Mouse (Mus musculus): ENCODE results near the gene Msmp. TPM values are rescaled to one million over a fixed set of nuclear protein-coding genes. Genes with fewer than 3 reads are reported as not detected.

Gene Msmp
- total RNA-seq, 2 experiments from 2014 or later = 0.42 to 0.87 TPM

DNA sequence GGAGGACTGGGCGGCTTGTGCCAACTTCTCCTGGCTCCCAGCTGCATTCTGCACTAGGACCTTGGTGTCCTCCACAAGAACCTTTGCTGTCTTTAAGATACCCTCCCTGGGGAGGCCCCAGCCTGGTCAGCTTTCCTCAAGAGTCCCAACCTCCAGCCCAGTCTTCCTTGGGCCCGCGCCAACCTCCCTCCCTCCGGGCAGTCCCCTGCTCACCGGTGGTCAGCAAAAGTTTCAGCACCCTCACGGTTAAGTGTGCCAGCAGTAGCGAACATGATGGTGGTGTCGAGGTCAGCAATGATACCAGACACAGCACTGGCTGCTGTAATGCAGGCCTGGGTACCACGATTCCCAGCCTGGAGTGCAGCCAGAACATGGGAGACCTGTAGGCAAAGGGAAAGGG is 48.3 kb downstream of the Msmp start:
- intact Hi-C loops (cut with DNase I) = no loop called here
- no peak for DNase-seq

DNA sequence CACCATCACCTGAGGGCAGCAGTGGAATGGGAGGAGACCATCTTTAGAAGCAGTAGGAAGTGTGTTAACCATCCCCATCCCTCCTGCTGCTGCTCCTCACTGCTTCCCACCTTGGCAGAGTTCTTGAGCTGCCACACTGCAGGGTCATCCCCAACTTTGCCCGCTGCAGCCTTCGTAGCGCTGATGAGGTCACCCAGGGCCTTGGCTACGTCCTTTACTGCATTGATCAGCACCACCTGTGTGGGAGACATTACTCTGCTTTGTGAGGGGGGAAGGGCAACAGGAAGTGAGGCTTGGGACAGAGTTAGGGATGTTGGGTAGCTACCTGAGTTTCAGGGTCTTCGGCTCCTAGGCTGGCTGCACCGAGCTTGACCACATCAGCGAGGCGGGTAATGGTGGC is 48.7 kb downstream of the Msmp start:
- DNase-seq = no peak
- intact Hi-C loops (cut with DNase I) = no loop called here

DNA sequence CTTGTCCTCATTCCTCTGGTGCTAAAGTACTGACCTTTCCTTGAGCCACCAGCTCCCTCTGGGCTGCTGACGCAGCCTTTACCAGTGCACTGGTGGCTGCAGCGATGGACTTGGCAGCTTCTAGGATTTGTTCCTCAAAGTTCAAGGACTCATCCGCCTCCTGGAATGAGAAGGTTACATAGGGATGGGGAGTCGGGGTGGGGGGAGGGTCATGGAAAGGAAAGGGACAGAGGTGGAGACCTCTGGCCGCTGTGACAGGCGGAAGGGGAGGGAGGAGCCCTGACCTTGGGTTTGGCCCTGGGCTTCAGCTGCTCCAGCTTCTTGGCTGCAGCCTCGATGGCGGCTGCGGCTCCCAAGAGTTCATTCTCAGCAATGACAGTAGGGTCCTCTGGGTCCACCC is 51.0 kb downstream of the Msmp start:
- intact Hi-C loops (cut with DNase I) = no loop called here
- no peak for DNase-seq

Small RNA genes lying within 50 kb of the gene (microRNA-seq; reads per million reads assigned to microRNA genes)
- gene Gm25262 (ENCODE audit: borderline number of aligned reads in 2 of 2) = 0 to 2.9 reads per million in 2 experiments

Other genes starting within 250 kb of the Msmp start
- 10 to 100 TPM; 45.5 to 46.0 TPM for gene Rusc2, start 202.5 kb downstream of the Msmp start, total RNA-seq (2021)
- gene Fam166b, start 155.4 kb downstream of the Msmp start, total RNA-seq (2021) = not detected
- 10 to 100 TPM; 32.8 to 33.4 TPM for gene Tesk1, start 142.6 kb downstream of the Msmp start, total RNA-seq (2021)
- gene Cd72, start 129.9 kb downstream of the Msmp start, total RNA-seq (2021) = 1 to 10 TPM in 1 of 2 experiments, under 1 TPM in 1; 0.89 to 1.6 TPM
- not detected for gene Sit1, start 100.8 kb downstream of the Msmp start, total RNA-seq (2021)
- 10 to 100 TPM; 25.3 to 29.8 TPM for gene Ccdc107, start 91.6 kb downstream of the Msmp start, total RNA-seq (2021)
- under 1 TPM; 0.39 to 0.62 TPM for gene Arhgef39, start 84.8 kb downstream of the Msmp start, total RNA-seq (2021)
- gene Car9, start 77.5 kb downstream of the Msmp start, total RNA-seq (2021) = under 1 TPM in 1 of 2 experiments, not detected in 1; 0.22 TPM
- gene Tpm2, start 60.7 kb downstream of the Msmp start, total RNA-seq (2021) = 10 to 100 TPM; 29.1 to 29.2 TPM
- 10 to 100 TPM; 40.4 to 47.6 TPM for gene Creb3, start 22.2 kb downstream of the Msmp start, total RNA-seq (2021)
- 100 to 1,000 TPM; 106 to 118 TPM for gene Tln1, start 21.8 kb downstream of the Msmp start, total RNA-seq (2021)
- 10 to 100 TPM; 30.7 to 36.1 TPM for gene Rgp1, start 5.8 kb downstream of the Msmp start, total RNA-seq (2021)
- gene Gba2, start 5.6 kb downstream of the Msmp start, total RNA-seq (2021) = 10 to 100 TPM; 14.7 to 15.8 TPM
- gene Npr2, start 47.4 kb upstream of the Msmp start, total RNA-seq (2021) = 10 to 100 TPM; 44.2 to 46.5 TPM
- not detected for gene Spag8, start 69.1 kb upstream of the Msmp start, total RNA-seq (2021)
- gene Hint2, start 72.0 kb upstream of the Msmp start, total RNA-seq (2021) = 100 to 1,000 TPM; 131 to 152 TPM
- 10 to 100 TPM; 17.8 to 20.3 TPM for gene Tmem8b, start 84.5 kb upstream of the Msmp start, total RNA-seq (2021)
- gene Fam221b, start 84.7 kb upstream of the Msmp start, total RNA-seq (2021) = under 1 TPM; 0.24 to 0.31 TPM
- not detected for gene Olfr70, start 116.3 kb upstream of the Msmp start, total RNA-seq (2021)
- not detected for gene Olfr71, start 125.8 kb upstream of the Msmp start, total RNA-seq (2021)
- gene Hrct1, start 142.7 kb upstream of the Msmp start, total RNA-seq (2021) = 1 to 10 TPM; 4.2 to 4.7 TPM
- gene Spaar, start 145.5 kb upstream of the Msmp start, total RNA-seq (2021) = 1 to 10 TPM; 4.3 to 6.4 TPM
- gene Olfr159, start 186.5 kb upstream of the Msmp start, total RNA-seq (2021) = not detected
- gene Olfr156, start 239.4 kb upstream of the Msmp start, total RNA-seq (2021) = not detected